Mouse (Mus musculus) bone marrow macrophage, adult 2 months (primary cell): ENCODE data around the gene Selenos.

Experiments used
- CTCF ChIP-seq: IDR thresholded peaks from 2 replicates; pipeline ENCODE4 v1.5.1; 2012; ENCODE audit warnings: low read depth, mild to moderate bottlenecking, low read length, moderate library complexity
- POLR2A ChIP-seq: IDR thresholded peaks from 2 replicates; pipeline ENCODE4 v1.6.1; 2012; ENCODE audit warnings: mild to moderate bottlenecking, low read depth, low read length, borderline replicate concordance

DNA sequence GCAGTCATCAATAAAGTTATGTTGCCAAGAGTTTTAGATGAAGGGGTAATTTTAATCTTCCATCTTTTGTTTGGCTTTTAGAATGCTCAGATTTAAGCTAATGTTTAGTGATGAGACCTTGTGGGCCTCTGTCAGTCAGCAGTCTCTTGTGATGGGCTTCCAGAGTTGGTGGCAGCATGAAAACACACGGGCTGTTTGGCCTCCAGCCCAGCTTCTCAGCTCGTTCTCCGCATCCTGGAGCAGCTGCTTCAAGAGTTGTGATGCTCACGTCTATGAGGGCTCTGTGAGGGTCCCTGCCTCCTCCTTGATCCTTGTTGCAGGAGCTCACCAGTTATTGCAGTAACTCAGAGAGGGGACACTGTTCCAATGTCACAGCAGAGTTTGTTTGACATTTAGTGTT, 58.9 kb downstream of the Selenos start:
- TF ChIP-seq POLR2A (no peak), CTCF (no peak)
